Mouse (Mus musculus) c-Kit-negative CD71-positive TER-119-positive erythroid progenitor cells, embryonic 14.5 days (primary cell): ENCODE data around the gene Adig.

Source experiments
- DNase-seq: peaks from one replicate; pipeline ENCODE4 v3.0.0-alpha.2; 2013; ENCODE audit warnings: low read depth, low spot score

The Adig gene

DNA sequence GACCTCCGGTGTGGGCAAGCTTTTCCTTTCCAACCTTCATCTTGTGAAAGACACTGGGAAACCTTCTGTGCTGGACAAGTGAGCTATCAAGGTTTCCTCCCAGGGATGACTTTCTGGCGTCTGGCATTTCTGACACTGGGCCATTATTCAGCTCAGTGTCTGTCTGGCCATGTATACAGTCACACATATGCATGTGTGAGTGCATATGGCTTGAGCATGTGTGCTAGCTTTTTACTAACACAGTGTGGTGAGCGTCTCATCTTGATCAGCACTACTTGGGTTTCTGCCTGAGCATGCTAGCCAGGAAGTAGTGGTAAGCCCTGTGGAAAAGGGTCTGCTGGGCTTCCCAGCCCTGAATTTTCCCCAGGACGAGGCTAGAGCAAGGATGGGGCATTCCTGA lies 38.9 kb downstream of the Adig start:
- DNase-seq: no peak

DNA sequence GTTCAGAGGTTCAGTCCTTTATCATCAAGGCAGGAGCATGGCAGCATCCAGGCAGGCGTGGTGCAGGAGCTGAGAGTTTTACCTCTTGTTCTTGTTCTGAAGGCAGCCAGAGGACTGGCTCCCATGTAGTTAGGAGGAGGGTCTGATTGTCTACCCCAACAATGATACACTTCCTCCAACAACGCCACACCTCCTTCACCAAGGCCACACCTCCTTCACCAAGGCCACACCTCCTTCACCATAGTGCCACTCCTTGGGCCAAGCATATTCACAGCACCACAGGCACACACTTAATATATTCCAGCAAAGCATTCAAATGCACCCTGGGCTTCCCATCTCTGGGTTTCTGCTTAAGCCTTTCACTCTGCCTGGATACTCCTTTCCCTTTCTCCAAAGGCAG lies 42.9 kb downstream of the Adig start:
- DNase-seq: no peak

DNA sequence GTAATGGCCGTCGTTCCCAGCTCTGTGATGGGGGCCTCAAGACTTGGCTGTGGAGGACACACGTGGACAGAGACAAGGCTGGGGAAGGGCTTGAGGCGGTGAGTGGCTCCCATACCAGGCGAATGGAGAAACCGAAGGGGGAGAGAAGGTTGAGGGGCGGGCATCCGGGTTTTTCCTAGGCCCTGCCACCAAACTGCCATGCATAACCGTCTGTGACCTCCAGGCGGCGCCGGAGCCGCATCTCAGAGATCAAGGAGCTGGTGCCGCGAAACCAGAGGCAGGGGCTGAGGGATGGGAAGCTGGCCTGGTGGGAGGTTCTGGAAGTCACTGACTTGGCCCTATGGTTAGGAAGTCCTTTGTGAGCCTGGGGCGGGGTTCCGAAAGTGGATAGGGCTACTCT lies 44.3 kb downstream of the Adig start:
- no peak for DNase-seq

DNA sequence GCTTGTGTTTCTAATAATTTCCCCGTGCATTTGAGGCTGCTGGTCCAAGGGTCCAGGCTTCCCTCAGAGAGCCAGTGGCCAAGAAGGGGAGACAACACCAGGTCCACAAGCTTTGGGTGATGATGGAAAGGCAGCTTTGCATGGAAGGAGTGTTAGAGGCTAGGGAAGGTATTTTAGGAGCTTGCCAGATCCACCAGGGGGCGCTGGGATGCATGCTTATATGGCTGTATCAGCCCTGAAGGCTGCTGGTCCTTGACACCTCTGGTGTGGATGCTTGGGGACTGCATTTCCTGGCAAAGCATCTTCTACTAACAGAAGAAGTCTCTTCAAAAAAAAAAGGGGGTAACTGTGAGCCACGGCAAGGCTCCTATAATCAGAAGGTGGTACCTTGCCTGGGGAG lies 47.7 kb downstream of the Adig start:
- DNase-seq: no peak

DNA sequence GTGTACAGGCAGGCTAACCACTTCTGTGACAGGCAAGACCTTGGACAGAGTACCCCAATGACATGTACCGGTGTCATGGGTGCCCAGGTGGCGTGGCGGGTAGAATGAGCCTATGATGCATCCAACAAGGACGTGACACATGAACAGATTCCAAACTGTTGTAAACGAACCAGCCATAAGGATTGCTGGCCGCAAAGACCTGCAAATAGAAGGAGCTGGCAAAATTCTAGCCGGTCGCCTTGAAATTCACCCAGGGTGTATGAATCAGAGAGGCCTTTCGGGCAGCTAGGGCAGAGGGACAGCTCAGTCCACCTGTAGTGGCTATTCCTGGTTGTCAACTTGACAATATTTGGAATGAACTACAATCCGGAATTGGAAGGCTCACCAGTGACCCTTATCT lies 52.0 kb downstream of the Adig start:
- no peak for DNase-seq

DNA sequence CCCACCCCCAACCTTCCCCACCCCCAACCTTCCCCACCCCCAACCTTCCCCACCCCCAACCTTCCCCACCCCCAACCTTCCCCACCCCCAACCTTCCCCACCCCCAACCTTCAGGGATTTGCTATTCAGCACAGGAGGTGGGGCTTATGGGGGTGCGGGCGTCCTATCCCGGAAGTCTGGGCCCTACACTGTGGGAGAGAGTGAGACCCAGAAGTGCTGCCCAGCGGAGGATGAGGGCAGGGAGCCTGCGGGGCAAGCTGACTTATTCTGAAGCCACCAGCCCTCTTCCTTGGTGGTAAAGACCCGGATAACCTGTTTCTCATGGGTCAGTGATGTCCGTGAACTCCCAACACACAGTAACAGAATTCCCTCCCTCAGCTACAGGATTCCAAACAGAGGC lies 52.8 kb downstream of the Adig start:
- no peak for DNase-seq

DNA sequence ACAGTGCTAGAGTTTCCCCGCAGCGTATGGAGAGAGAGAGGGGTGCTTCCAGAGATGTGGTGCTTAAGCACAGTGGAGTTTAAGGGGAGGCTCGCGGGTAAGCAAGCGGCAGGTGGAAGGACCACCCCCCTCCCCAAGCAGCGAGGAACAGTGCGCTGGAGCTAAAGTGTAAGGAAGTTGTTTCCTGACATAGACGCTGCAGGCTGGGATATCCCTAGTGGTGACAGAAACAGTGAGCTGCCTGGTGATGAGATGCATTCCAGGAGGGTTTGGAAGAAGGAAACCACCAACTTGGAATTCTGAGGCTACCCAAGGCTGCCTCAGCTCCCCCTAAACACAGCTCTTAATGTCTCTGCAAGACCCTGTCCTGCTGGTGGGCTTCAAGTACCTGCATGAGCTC lies 53.4 kb downstream of the Adig start:
- no peak for DNase-seq

DNA sequence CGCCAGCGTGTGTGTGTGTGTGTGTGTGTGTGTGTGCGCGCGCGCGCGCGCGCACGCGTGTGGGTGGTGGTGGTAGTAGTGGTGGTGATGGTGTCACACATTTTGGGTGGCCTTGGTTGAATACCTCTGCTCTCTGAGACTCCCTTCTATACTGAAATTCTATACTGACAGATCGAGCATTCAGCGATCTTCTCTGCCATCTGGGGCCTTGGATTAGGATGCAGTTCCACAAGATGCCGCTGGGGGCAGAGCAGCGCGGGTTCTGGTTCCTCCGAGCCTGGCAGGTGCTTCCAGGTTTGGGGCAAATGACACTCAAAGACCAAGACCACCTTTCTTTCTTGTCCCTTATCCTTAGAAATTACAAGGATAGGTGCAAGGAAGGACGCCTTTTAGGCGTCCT lies 53.8 kb downstream of the Adig start:
- no peak for DNase-seq

DNA sequence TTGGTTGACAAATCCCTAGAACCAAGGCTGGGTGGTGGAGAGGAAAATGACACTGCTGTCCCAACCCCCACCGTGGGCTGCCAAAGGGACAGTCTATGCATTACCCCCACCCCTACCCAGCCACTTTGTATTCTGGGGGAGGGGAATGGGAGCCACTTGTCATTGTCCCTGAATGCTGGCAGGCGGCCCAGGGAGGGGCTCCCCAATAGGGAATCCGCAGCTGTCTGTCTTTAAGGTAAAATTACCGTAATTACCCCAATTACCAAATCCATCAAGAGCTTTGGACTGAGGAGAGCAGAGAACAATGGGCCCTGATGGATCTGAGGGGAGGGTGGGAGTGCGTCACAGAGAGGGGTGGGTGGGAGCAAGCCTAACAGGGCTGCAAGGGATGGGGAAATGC lies 54.3 kb downstream of the Adig start:
- no peak for DNase-seq
